Mouse (Mus musculus) spleen, postnatal 10 days (tissue): ENCODE results near the gene Tor1aip2.

Source experiments
- DNase-seq, 2 experiments: peaks; one replicate each; pipeline ENCODE4 v3.0.0; 2021 to 2022; ENCODE audit warnings: low spot score in 2 of 2

The Tor1aip2 gene

GRCm38 (mm10) chr1:156041451-156042241 is 6.4 kb downstream of the Tor1aip2 start:
- peak in 1 of 2 experiments; percentile 32 for DNase-seq

- DNase-seq: no peak
Observed at GRCm38 (mm10) chr1:156042481-156042880, 7.3 kb downstream of the Tor1aip2 start.

GRCm38 (mm10) chr1:156043027-156043426 is 7.8 kb downstream of the Tor1aip2 start:
- peak; percentile 22 to 61 for DNase-seq

- no peak for DNase-seq
Observed at GRCm38 (mm10) chr1:156044211-156044611, 9.0 kb downstream of the Tor1aip2 start.

- no peak for DNase-seq
Observed at GRCm38 (mm10) chr1:156046688-156047087, 11.5 kb downstream of the Tor1aip2 start.

DNA sequence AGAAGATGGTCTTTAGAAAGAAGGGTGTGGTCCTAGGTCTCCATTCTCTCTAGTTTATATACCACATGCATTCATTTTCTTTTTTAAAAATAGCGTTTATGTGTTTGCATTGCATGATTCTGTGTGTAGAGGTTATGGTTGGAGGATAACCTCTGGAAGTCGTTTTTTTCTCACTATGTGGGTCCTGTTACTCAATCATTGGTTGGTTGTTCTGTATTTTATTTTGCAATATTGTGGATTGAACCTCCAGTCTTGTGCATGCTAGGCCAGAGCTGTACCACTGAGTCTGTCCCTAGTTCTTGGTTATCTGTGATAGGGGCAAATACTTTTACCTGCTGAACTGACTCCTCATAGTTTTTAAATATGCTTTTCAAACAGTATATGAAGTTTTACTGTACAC is 23.0 kb downstream of the Tor1aip2 start:
- no peak for DNase-seq

GRCm38 (mm10) chr1:156062193-156062592 is 27.0 kb downstream of the Tor1aip2 start:
- DNase-seq: no peak

GRCm38 (mm10) chr1:156066133-156066532 is 30.9 kb downstream of the Tor1aip2 start:
- no peak for DNase-seq

DNA sequence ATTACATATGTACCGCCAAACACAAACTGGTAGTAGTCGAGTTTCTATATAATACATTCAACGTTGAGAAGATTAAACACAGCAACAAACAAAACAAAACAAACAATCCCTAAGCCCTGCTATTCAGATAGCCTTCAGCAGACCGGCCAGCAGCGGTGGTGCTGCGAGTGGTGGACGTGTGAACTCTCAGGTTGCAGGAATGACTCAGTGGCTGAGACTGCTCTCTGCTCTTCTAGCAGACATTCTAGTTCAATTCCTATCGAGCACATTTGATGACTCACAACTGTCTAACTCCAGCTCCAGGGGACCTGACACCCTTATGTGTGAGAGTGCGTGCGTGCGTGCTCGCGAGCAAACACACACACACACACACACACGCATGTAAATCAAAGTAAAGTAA is 34.9 kb downstream of the Tor1aip2 start:
- DNase-seq: no peak

- DNase-seq: no peak
Observed at GRCm38 (mm10) chr1:156073169-156073821, 38.1 kb downstream of the Tor1aip2 start.

DNA sequence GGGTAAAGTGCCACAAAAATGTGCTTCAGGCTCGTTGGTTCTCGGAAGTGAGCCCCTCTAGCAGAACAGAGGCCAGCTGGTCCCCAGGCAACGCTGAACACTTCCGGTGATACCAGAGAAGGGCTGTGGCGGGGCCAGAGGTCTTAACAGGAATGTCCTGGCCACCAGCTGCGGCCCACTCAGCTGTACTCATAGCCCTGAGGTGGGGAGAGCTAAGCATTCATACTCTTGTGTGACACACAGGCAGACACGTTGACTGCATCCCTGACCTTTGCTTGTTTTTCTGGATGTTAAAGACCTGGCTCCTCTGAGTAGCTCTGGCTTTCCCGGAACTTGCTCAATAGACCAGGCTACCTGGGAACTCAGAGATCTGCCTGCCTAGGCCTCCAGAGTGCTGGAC is 39.4 kb downstream of the Tor1aip2 start:
- peak in 1 of 2 experiments; percentile 24 for DNase-seq

DNA sequence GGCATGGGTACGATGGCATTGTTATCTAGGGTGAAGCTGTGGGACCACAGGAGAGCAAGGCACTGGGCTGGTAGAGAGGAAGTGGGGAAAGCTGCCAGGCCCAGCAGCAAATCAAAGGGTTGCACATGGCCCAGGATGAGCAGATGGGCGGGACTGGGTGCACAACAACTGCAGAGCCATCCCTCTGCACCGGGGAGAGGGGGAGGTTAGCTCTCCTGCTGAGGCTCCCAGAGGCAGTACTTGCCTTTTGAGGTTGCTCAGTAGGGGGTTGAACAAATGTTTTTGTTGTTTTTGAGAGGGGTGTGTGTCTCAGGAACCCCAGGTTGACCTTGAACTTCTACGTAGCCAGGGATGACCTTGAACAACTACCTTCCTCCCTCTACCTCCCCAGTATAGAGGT is 41.3 kb downstream of the Tor1aip2 start:
- DNase-seq: peak in 1 of 2 experiments; percentile 27

DNA sequence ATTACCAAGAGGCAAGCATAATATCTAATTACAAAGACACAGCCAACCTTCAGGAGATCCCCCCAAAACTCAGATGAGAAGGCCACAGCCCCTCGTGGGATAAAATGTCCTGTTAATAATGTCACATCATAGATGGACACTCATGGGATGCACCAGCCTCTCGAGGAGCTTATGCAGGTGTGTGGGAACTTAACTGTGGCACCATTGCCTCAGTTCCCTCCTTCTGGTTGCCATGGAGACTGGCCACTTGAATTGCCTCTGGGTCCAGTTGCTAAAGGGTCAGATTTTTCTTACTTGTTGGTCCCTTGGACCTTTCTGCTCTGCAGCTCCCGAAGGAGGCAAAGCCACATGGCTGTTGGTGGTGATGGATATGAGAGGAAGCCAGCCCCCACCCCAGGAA is 42.5 kb downstream of the Tor1aip2 start:
- DNase-seq: no peak

GRCm38 (mm10) chr1:156084603-156085002 is 49.4 kb downstream of the Tor1aip2 start:
- no peak for DNase-seq

- DNase-seq: peak in 1 of 2 experiments; percentile 32
Observed at GRCm38 (mm10) chr1:156085770-156086169, 50.6 kb downstream of the Tor1aip2 start.

- DNase-seq: no peak
Observed at GRCm38 (mm10) chr1:156087586-156087985, 52.4 kb downstream of the Tor1aip2 start.

DNA sequence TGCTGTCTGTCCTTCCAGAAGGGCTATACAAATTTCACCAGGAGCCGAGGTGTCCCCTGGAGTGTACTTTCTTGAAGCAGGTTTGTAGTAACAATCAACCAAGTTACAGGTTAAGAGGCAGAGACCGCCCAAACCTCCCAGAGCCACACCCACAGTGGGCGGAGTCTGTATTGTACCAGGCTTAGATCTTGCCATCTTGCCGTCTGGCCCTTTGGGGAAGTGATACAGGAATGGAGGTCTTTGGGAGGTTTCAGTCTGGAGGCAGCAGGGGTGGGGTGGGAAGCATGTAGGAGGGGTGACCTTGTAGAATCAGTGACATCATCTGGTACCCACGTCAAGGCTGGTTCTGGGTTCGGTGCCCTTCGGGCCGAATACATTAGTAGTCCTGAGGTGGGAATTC is 54.4 kb downstream of the Tor1aip2 start:
- peak in 1 of 2 experiments; percentile 48 for DNase-seq

GRCm38 (mm10) chr1:156090042-156090441 is 54.8 kb downstream of the Tor1aip2 start:
- DNase-seq: no peak

GRCm38 (mm10) chr1:156091811-156092210 is 56.6 kb downstream of the Tor1aip2 start:
- DNase-seq: no peak

DNA sequence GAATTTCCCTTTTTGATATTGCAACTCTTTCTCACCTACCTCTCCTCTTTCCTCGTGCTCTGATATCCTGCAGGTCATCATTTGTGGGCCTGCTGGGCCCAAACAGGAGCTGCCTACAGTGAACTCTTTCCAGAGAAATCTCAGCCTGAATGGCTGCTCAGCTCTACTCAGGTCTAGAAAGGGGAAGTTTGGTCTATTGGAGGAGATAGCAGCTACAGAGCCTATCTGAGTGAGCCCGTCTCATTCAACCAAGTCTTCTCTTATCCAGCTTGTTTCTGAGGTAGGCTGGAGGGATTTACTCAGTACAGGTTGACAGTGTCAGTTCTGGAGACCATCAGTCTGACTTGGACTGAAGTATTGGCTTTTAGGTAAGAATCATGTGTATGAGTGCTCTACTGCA is 68.6 kb downstream of the Tor1aip2 start:
- DNase-seq: no peak

DNA sequence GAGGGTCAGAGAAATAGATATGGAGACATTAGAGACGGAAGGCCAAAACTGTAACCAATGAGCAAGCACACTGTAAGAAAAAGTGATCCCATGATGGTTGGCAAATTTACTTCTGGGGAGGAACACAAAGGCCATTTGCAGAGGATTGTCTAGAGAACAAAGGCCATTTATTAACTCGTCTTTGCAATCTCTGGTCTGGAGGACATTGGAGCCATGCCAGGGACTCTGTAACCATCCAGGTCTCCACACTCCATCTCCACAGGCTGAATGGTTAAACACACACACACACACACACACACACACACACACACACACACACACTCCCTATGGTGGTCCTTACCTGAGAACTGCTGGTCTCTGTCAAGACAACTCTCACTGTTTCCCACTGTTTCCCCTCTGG is 70.2 kb downstream of the Tor1aip2 start:
- no peak for DNase-seq

- DNase-seq: no peak
Observed at GRCm38 (mm10) chr1:156107424-156107823, 72.2 kb downstream of the Tor1aip2 start.

DNA sequence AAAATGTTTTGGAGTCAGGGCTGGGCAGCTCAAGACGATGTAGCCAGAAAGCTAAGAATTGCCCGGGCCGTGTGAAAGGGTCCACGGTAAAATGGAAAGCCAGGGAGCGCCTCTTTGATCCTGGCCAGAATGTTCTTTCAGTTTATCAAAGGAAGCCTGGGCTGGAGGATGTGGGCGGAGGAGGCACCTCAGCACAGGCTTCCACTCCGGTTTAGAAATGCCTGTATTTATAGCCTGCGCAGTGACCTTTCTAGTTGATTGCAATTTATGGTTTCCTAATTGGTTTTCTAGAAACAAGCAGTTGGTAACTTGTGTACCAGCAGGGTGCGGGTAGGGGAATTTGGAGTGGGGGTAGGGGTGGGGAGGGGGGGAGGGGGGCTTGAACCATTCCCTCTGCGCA is 73.2 kb downstream of the Tor1aip2 start:
- no peak for DNase-seq
